Mouse (Mus musculus) c-Kit-positive CD71-negative TER-119-negative erythroid progenitor cells, embryonic 14.5 days (primary cell): ENCODE results near the gene Snx21.

Experiments
- DNase-seq: peaks from one replicate; pipeline ENCODE4 v3.0.0-alpha.2; 2013; ENCODE audit warnings: low read depth

Snx21 gene

GRCm38 (mm10) chr2:164785481-164786387, at the start of gene Snx21:
Gene Snx21 (plus strand): TSS chr2:164785823.
- peak; percentile 39 for DNase-seq

GRCm38 (mm10) chr2:164737377-164738090, 48.1 kb upstream of the Snx21 start:
- no peak for DNase-seq

- no peak for DNase-seq
Measured at GRCm38 (mm10) chr2:164739876-164740275, 45.7 kb upstream of the Snx21 start.

- DNase-seq: no peak
Measured at GRCm38 (mm10) chr2:164744987-164745386, 40.6 kb upstream of the Snx21 start.

- peak; percentile 89 for DNase-seq
Measured at GRCm38 (mm10) chr2:164745843-164746479, 39.7 kb upstream of the Snx21 start, which contains the start of the genes Wfdc3 and Dnttip1. Gene Wfdc3 (minus strand): TSS chr2:164745931. Gene Dnttip1 (plus strand): TSS chr2:164745983.

GRCm38 (mm10) chr2:164746693-164747092, 38.9 kb upstream of the Snx21 start:
- no peak for DNase-seq

GRCm38 (mm10) chr2:164748191-164748590, 37.4 kb upstream of the Snx21 start:
- no peak for DNase-seq

- DNase-seq: no peak
Measured at GRCm38 (mm10) chr2:164748991-164749390, 36.6 kb upstream of the Snx21 start.

GRCm38 (mm10) chr2:164752454-164752853, 33.2 kb upstream of the Snx21 start:
- DNase-seq: no peak

- no peak for DNase-seq
Measured at GRCm38 (mm10) chr2:164754105-164754504, 31.5 kb upstream of the Snx21 start.

GRCm38 (mm10) chr2:164754800-164755199, 30.8 kb upstream of the Snx21 start:
- no peak for DNase-seq

- no peak for DNase-seq
Measured at GRCm38 (mm10) chr2:164757841-164758240, 27.8 kb upstream of the Snx21 start.

- DNase-seq: no peak
Measured at GRCm38 (mm10) chr2:164758692-164759091, 26.9 kb upstream of the Snx21 start.

GRCm38 (mm10) chr2:164760059-164760833, 25.4 kb upstream of the Snx21 start:
- no peak for DNase-seq

GRCm38 (mm10) chr2:164761502-164761901, 24.1 kb upstream of the Snx21 start:
- no peak for DNase-seq

GRCm38 (mm10) chr2:164761971-164762370, 23.7 kb upstream of the Snx21 start:
- DNase-seq: no peak

GRCm38 (mm10) chr2:164762593-164762992, 23.0 kb upstream of the Snx21 start:
- no peak for DNase-seq

- DNase-seq: no peak
Measured at GRCm38 (mm10) chr2:164765841-164766240, 19.8 kb upstream of the Snx21 start.

- no peak for DNase-seq
Measured at GRCm38 (mm10) chr2:164767812-164768540, 17.6 kb upstream of the Snx21 start.

GRCm38 (mm10) chr2:164769258-164770037, 16.2 kb upstream of the Snx21 start, which contains the start of gene Ube2c:
Gene Ube2c (plus strand): TSS chr2:164769898.
- DNase-seq: peak; percentile 97
